8 mouse cellular contexts compared by ENCODE assay signal in the genomic region with DNA sequence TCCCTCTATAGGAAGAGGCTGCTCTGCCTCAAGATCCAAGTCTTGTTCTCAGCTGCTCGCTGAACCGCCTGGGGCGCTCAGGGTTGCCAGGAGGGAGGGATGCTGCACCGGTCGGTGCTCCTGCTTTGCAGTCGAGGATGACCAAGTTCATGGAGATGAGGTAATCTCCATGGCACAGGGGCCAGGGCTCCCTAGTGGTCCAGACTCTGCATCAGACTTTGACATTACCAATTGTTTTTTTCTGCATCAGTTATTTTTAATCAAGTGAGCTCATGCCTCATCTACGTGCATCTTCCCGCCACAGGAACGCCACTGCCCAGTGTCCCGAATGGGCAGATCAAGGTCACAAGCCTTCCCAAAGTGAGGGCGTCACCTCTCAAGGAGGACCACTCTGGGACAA.
DNase-seq lines count a peak whose midpoint lies in the region; ATAC-seq and TF ChIP-seq lines count a peak whose summit lies in the region.

No protein-coding gene starts in this region.

- peak; percentile 22 for TF ChIP-seq CTCF in layer of hippocampus, adult 2 months (conservative IDR thresholded peaks at IDR 0.05)
- no peak for TF ChIP-seq CTCF in embryonic fibroblast, embryonic 13.5 days (IDR thresholded peaks at IDR 0.05; ENCODE audit: borderline replicate concordance, insufficient read depth, low read length)

- H3K4me2 ChIP-seq in hindbrain, embryonic 13.5 days: peak overlapping the region; percentile 40
- H3K4me2 ChIP-seq in neural tube, embryonic 13.5 days: peak overlapping the region; percentile 44

- peak overlapping the region; percentile 31; the same call in 1 of the 2 replicates for H3K9ac ChIP-seq in hindbrain, embryonic 13.5 days
- H3K9ac ChIP-seq in neural tube, embryonic 13.5 days: peak overlapping the region; percentile 65; the same call in 1 of the 2 replicates

- no peak for TF ChIP-seq POLR2A in embryonic fibroblast, embryonic 13.5 days (IDR thresholded peaks at IDR 0.05; ENCODE audit: low read depth, low read length)

- no peaks in the 10 kb centered on the region for H3K9me3 ChIP-seq in hindbrain, embryonic 13.5 days
- no peaks in the 10 kb centered on the region for H3K9me3 ChIP-seq in neural tube, embryonic 13.5 days

- no peaks in the 10 kb centered on the region for H3K36me3 ChIP-seq in hindbrain, embryonic 13.5 days
- no peaks in the 10 kb centered on the region for H3K36me3 ChIP-seq in neural tube, embryonic 13.5 days

- no peaks in the 10 kb centered on the region for H3K27me3 ChIP-seq in hindbrain, embryonic 13.5 days
- no peaks in the 10 kb centered on the region for H3K27me3 ChIP-seq in neural tube, embryonic 13.5 days

- no peak for DNase-seq in layer of hippocampus, adult 2 months (ENCODE audit: low spot score in 2 of 2)
- DNase-seq in layer of hippocampus, postnatal 10 days (ENCODE audit: low spot score in 2 of 2): no peak
- DNase-seq in left cerebral cortex, adult 9 months (ENCODE audit: low spot score in 2 of 2): no peak
- DNase-seq in thymus, adult 18-20 months: no peak

- H3K4me1 ChIP-seq in embryonic fibroblast, embryonic 13.5 days (ENCODE audit: control insufficient read depth, insufficient read depth, low read length): peaks cover 27% of the 10 kb centered on the region
- peaks cover 91% of the 10 kb centered on the region for H3K4me1 ChIP-seq in hindbrain, embryonic 13.5 days (replicated peaks)
- peaks cover 94% of the 10 kb centered on the region for H3K4me1 ChIP-seq in neural tube, embryonic 13.5 days (replicated peaks)

- peak overlapping the region; percentile 99 for H3K27ac ChIP-seq in layer of hippocampus, adult 2 months
- peak overlapping the region; percentile 43; the same call in 1 of the 2 replicates for H3K27ac ChIP-seq in embryonic fibroblast, embryonic 13.5 days (ENCODE audit: insufficient read depth, low read length)
- H3K27ac ChIP-seq in hindbrain, embryonic 13.5 days: peak overlapping the region; percentile 93; the same call in 1 of the 2 replicates
- peak overlapping the region; percentile 84 for H3K27ac ChIP-seq in neural tube, embryonic 13.5 days (replicated peaks)

- WGBS in hindbrain, embryonic 13.5 days: 33% methylated on average over 11 of the region's 11 CpGs
- WGBS in neural tube, embryonic 13.5 days: 50% methylated on average over 11 of the region's 11 CpGs

- no peak for ATAC-seq in hindbrain, embryonic 13.5 days (ENCODE audit: low FRiP score)
- ATAC-seq in neural tube, embryonic 13.5 days (ENCODE audit: low read depth): no peak
- ATAC-seq in CD4-positive, CD25-positive, alpha-beta regulatory T cell, adult 4 months: no peak

- peak overlapping the region; percentile 59 for H3K4me3 ChIP-seq in layer of hippocampus, adult 2 months
- H3K4me3 ChIP-seq in embryonic fibroblast, embryonic 13.5 days (ENCODE audit: insufficient read depth, low read length): peak overlapping the region; percentile 44
- H3K4me3 ChIP-seq in hindbrain, embryonic 13.5 days: 0 out of 2 replicates have a peak overlapping the region, but pooled peaks have one; percentile 26
- peak overlapping the region; percentile 28 for H3K4me3 ChIP-seq in neural tube, embryonic 13.5 days

Comparison
In these comparisons a context has a peak if more than half of its experiments do, and no peak if none do; other contexts are left out.
1. H3K27ac ChIP-seq: peak in every context shown above with its lines; median percentile 99 in layer of hippocampus, adult 2 months; 93 in hindbrain, embryonic 13.5 days; 84 in neural tube, embryonic 13.5 days; 43 in embryonic fibroblast, embryonic 13.5 days.